Mouse (Mus musculus): ENCODE measurements around the gene Psip1. TPM values are rescaled to one million over a fixed set of nuclear protein-coding genes. Genes with fewer than 3 reads are reported as not detected.

Psip1 gene
- polyA plus RNA-seq, 1 experiment from 2014 or later: 146 TPM

DNA sequence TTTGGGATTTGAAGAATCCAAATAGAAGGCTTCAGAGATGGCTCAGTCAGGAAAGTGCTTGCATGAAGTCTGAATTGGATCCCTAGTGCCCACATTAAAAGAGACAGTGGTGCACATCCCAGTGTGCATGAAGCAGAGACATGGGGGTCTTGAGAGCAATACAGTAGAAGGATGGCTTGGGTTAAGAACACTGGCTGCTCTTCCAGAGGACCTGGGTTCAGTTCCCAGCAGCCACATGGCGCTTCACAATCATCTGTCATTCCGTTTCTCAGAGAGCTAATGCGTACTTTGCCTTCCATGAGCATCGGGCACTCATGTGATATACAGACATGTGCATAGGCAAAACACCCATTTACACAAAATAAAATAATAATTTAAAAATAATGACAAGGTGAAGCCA, 61.1 kb downstream of the Psip1 start:
- ATAC-seq (ENCODE audit: low read depth) (no peak), DNase-seq (ENCODE audit: low spot score) (no peak)
- no peak overlapping the region for H3K9ac ChIP-seq (ENCODE audit: low read depth, low read length)
- no peak overlapping the region for H3K4me3 ChIP-seq (ENCODE audit: low read depth, low read length)
- H3K27me3 ChIP-seq (replicated peaks; ENCODE audit: control insufficient read depth, insufficient read depth, low read length): no peaks in the 10 kb centered on the region
- H3K4me1 ChIP-seq (ENCODE audit: control insufficient read depth, insufficient read depth, low read length): no peaks in the 10 kb centered on the region
- H3K36me3 ChIP-seq (ENCODE audit: control insufficient read depth, insufficient read depth, low read length): peaks cover 78% of the 10 kb centered on the region
- no peaks in the 10 kb centered on the region for H3K9me3 ChIP-seq (ENCODE audit: control insufficient read depth, low read length)
- WGBS: 92% methylated on average over 4 of the region's 4 CpGs
- H3K4me2 ChIP-seq (ENCODE audit: low read depth, low read length): no peak overlapping the region
- no peak overlapping the region for H3K27ac ChIP-seq (replicated peaks; ENCODE audit: low read depth, low read length)

DNA sequence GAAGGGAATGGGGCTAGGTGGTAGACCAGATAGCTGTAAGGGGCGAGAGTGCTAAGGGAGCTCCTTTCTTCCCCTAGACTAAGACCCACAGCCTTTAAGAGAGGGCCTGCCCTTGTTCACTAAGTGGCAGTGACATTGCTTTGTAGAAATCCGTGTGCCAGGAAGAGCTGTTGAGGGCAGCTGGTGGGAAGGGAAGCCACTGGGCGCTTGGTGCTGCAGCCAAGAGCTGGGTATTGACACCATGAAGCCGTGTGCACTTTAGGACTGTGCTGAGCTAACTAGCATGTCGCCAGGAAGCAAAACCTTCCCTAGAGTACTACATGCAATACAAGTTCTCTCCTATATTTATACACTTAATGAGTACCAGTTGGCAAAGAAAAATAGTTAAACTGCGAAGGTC, 62.6 kb downstream of the Psip1 start:
- no peak for DNase-seq (ENCODE audit: low spot score)
- 90% methylated on average over 6 of the region's 6 CpGs for WGBS
- H3K36me3 ChIP-seq (ENCODE audit: control insufficient read depth, insufficient read depth, low read length): peaks cover 66% of the 10 kb centered on the region
- H3K4me2 ChIP-seq (ENCODE audit: low read depth, low read length): no peak overlapping the region
- H3K4me1 ChIP-seq (ENCODE audit: control insufficient read depth, insufficient read depth, low read length): peaks cover 6% of the 10 kb centered on the region; the same call in 1 of the 2 replicates
- H3K4me3 ChIP-seq (ENCODE audit: low read depth, low read length): no peak overlapping the region
- H3K9ac ChIP-seq (ENCODE audit: low read depth, low read length): no peak overlapping the region
- no peaks in the 10 kb centered on the region for H3K9me3 ChIP-seq (ENCODE audit: control insufficient read depth, low read length)
- no peak for ATAC-seq (ENCODE audit: low read depth)
- no peaks in the 10 kb centered on the region for H3K27me3 ChIP-seq (replicated peaks; ENCODE audit: control insufficient read depth, insufficient read depth, low read length)
- H3K27ac ChIP-seq (replicated peaks; ENCODE audit: low read depth, low read length): no peak overlapping the region

DNA sequence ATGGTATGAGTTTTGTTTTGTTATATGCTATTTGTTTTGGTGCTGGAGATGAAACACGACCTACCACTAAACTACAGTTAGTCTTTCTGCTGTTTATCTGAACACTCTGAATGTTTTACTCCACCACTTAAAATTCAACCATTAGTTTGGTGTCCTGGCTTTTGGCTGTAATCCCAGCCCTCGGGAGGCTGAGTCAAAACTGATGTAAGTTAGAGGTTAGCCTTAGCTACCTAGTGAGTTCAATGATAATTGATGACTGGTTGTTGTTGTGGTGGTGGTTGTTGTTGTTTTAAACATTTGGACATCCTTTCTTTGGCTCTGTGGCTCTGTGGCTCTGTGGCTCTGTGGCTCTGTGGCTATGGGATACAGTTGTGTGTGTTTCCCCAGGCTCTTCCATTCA, 67.5 kb downstream of the Psip1 start:
- WGBS: 69% methylated on average over 2 of the region's 2 CpGs
- peak overlapping the region; percentile 57 for H3K4me2 ChIP-seq (ENCODE audit: low read depth, low read length)
- H3K9me3 ChIP-seq (ENCODE audit: control insufficient read depth, low read length): no peaks in the 10 kb centered on the region
- peak overlapping the region; percentile 87 for H3K9ac ChIP-seq (ENCODE audit: low read depth, low read length)
- DNase-seq (ENCODE audit: low spot score) (no peak), ATAC-seq (ENCODE audit: low read depth) (no peak)
- H3K27me3 ChIP-seq (replicated peaks; ENCODE audit: control insufficient read depth, insufficient read depth, low read length): no peaks in the 10 kb centered on the region
- no peak overlapping the region for H3K27ac ChIP-seq (replicated peaks; ENCODE audit: low read depth, low read length)
- H3K4me3 ChIP-seq (ENCODE audit: low read depth, low read length): peak overlapping the region; percentile 71
- peaks cover 8% of the 10 kb centered on the region; the same call in 1 of the 2 replicates for H3K4me1 ChIP-seq (ENCODE audit: control insufficient read depth, insufficient read depth, low read length)
- peaks cover 18% of the 10 kb centered on the region for H3K36me3 ChIP-seq (ENCODE audit: control insufficient read depth, insufficient read depth, low read length)

DNA sequence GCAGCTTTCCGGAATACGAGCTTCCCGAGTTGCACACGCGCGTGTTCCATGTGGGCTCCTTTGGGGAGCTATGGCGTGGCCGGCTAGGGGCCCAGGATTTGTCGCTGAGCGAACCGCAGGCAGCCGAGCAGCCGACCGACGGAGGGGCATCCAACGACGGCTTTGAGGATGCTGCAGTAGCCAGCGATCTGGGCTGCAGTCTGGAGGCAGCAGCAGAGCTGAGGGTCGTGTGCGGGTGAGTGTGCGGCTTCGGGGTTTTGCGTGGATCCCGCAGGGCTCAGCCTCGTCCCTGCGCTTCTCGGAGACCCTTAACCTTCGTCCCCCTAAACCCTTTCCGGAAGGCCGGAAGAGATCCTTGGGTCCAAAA, 68.5 kb downstream of the Psip1 start:
- Histone ChIP-seq H3K36me3 (ENCODE audit: control insufficient read depth, insufficient read depth, low read length) (peaks cover 10% of the 10 kb centered on the region; the same call in 1 of the 2 replicates), H3K27ac (replicated peaks; ENCODE audit: low read depth, low read length) (peak overlapping the region; percentile 65), H3K9ac (ENCODE audit: low read depth, low read length) (peak overlapping the region; percentile 87), H3K4me3 (ENCODE audit: low read depth, low read length) (peak overlapping the region; percentile 71), H3K9me3 (ENCODE audit: control insufficient read depth, low read length) (no peaks in the 10 kb centered on the region), H3K4me2 (ENCODE audit: low read depth, low read length) (peak overlapping the region; percentile 57), H3K4me1 (ENCODE audit: control insufficient read depth, insufficient read depth, low read length) (peaks cover 8% of the 10 kb centered on the region; the same call in 1 of the 2 replicates), H3K27me3 (replicated peaks; ENCODE audit: control insufficient read depth, insufficient read depth, low read length) (no peaks in the 10 kb centered on the region)
- no peak for DNase-seq (ENCODE audit: low spot score)
- peak; percentile 62 for ATAC-seq (ENCODE audit: low read depth)
- WGBS: under 1% methylated on average over 19 of the region's 30 CpGs

DNA sequence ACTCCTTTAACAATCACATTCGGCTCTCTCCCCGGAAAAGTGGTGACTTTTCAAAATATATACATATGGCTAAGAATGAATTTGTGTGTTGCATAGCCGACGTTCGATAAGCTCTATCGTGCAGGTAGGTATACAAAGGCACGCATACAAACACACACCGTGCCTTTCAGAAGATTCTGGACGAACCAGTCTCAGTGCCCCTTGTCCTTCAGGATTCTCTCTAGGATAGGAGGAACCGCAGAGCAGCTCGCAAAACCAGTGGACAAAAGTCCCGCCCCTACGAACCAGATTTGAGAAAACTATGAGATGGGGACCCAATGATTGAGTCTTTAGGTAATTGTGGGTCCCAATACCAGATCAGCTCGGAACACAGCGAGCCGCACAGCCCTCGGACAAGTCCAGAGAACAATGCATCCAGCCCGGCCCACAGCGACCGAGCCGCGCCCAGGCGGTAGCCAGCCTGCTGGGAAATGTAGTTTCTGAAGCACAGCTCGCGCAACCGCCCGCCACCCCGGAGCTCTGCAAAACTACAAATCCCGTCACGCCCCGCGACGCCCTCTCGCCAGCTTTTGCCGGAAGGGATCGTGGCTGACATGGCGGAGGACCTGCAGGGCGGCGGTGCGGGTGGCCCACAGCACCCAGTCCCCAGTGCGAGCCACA, 69.0 kb downstream of the Psip1 start, which contains the start of gene Snapc3:
Gene Snapc3, plus strand, starts transcription at position 565 of the 660 bp plus-strand sequence.
- WGBS: under 1% methylated on average over 28 of the region's 41 CpGs
- no peaks in the 10 kb centered on the region for H3K9me3 ChIP-seq (ENCODE audit: control insufficient read depth, low read length)
- H3K27me3 ChIP-seq (replicated peaks; ENCODE audit: control insufficient read depth, insufficient read depth, low read length): no peaks in the 10 kb centered on the region
- DNase-seq (ENCODE audit: low spot score) (peak; percentile 98), ATAC-seq (ENCODE audit: low read depth) (peak; percentile 100)
- H3K4me2 ChIP-seq (ENCODE audit: low read depth, low read length): peak within 1 kb of the TSS; percentile 58
- peak within 1 kb of the TSS; percentile 87 for H3K9ac ChIP-seq (ENCODE audit: low read depth, low read length)
- H3K4me3 ChIP-seq (ENCODE audit: low read depth, low read length): peak within 1 kb of the TSS; percentile 71
- peaks cover 8% of the 10 kb centered on the region; the same call in 1 of the 2 replicates for H3K4me1 ChIP-seq (ENCODE audit: control insufficient read depth, insufficient read depth, low read length)
- peak within 1 kb of the TSS; percentile 81 for H3K27ac ChIP-seq (replicated peaks; ENCODE audit: low read depth, low read length)
- 0 out of 2 replicates have a peak, but pooled peaks cover 5% of the 10 kb centered on the region for H3K36me3 ChIP-seq (ENCODE audit: control insufficient read depth, insufficient read depth, low read length)

DNA sequence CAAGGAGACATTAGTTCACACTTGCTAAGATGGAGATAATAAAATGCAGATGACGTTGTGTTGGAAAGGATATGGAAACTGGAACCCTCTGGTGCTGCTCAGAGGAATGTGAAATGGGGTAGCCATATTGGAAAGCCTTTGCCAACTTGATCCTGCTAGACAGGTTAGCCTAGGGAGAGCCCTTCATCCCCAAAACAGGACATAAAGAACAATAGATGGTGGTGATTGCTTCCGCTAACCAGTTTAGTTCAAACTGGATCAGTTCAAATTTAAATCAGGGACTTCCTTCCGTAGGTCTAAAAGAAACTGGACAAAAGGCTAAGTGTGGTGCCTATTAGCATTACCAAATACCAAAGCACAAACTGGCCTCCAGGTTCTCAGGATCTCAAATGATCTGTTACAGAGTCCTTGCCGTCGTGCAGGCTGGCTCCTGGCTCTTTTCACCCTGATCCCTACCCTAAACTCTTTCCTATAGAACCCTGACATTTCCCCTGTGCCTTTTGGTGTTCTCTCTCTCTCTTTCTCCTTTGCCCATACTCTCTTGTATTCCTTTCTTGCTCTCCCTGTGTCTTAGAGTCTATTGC, 71.9 kb downstream of the Psip1 start:
- Histone ChIP-seq H3K9me3 (ENCODE audit: control insufficient read depth, low read length) (no peaks in the 10 kb centered on the region), H3K27me3 (replicated peaks; ENCODE audit: control insufficient read depth, insufficient read depth, low read length) (no peaks in the 10 kb centered on the region), H3K4me2 (ENCODE audit: low read depth, low read length) (no peak overlapping the region), H3K9ac (ENCODE audit: low read depth, low read length) (no peak overlapping the region), H3K27ac (replicated peaks; ENCODE audit: low read depth, low read length) (no peak overlapping the region), H3K36me3 (ENCODE audit: control insufficient read depth, insufficient read depth, low read length) (no peaks in the 10 kb centered on the region), H3K4me3 (ENCODE audit: low read depth, low read length) (no peak overlapping the region), H3K4me1 (ENCODE audit: control insufficient read depth, insufficient read depth, low read length) (peaks cover 8% of the 10 kb centered on the region; the same call in 1 of the 2 replicates)
- no peak for ATAC-seq (ENCODE audit: low read depth)
- 77% methylated on average over 5 of the region's 5 CpGs for WGBS
- no peak for DNase-seq (ENCODE audit: low spot score)

DNA sequence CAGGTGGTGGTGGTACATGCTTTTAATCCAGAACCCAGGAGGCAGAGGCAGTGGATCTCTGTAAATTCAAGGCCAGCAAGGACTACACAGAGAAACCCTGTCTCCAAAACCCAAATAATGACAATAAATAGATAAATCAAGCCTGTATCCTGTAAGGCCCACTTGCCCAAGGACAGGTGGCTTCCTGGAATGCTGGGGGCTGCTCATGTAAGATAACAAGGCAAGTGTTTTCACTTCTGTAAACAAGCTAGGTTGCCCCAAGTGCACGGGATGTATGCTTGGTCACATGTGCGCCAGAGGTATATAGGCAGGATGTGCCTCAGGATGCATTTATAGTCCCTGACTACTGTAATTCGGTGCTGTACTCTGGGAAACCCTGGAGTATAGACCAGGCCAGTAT, 74.2 kb downstream of the Psip1 start:
- Histone ChIP-seq H3K9ac (ENCODE audit: low read depth, low read length) (no peak overlapping the region), H3K4me1 (ENCODE audit: control insufficient read depth, insufficient read depth, low read length) (no peaks in the 10 kb centered on the region), H3K36me3 (ENCODE audit: control insufficient read depth, insufficient read depth, low read length) (no peaks in the 10 kb centered on the region), H3K27me3 (replicated peaks; ENCODE audit: control insufficient read depth, insufficient read depth, low read length) (no peaks in the 10 kb centered on the region), H3K4me3 (ENCODE audit: low read depth, low read length) (no peak overlapping the region), H3K9me3 (ENCODE audit: control insufficient read depth, low read length) (peaks cover 19% of the 10 kb centered on the region), H3K4me2 (ENCODE audit: low read depth, low read length) (no peak overlapping the region), H3K27ac (replicated peaks; ENCODE audit: low read depth, low read length) (no peak overlapping the region)
- WGBS: 69% methylated on average over 3 of the region's 3 CpGs
- DNase-seq (ENCODE audit: low spot score) (no peak), ATAC-seq (ENCODE audit: low read depth) (no peak)

DNA sequence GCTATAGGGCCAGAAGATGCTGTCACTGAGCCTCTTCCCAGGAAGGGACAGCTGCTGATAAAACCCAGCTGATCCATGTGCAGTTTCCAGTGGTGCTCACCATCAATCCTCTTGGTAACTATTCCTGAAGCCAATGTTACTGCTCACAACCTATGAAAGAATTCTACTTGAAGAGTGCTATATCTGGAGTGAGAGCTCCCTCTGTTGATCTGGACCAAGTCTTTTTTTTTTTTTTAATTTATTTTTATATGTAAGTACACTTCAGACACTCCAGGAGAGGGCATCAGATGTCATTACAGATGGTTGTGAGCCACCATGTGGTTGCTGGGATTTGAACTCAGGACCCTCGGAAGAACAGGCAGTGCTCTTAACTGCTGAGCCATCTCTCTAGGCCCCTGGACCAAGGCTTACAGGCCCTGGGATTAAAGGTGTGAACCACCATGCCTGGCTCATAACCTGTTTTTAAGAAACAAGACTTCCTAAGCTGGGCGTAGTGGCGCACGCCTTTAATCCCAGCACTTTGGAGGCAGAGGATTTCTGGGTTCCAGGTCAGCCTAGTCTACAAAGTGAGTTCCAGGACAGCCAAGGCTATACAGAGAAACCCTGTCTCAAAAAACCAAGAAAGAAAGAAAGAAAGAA, 76.3 kb downstream of the Psip1 start:
- H3K36me3 ChIP-seq (ENCODE audit: control insufficient read depth, insufficient read depth, low read length): no peaks in the 10 kb centered on the region
- 98% methylated on average over 4 of the region's 4 CpGs for WGBS
- H3K27ac ChIP-seq (replicated peaks; ENCODE audit: low read depth, low read length): no peak overlapping the region
- H3K27me3 ChIP-seq (replicated peaks; ENCODE audit: control insufficient read depth, insufficient read depth, low read length): no peaks in the 10 kb centered on the region
- H3K9ac ChIP-seq (ENCODE audit: low read depth, low read length): no peak overlapping the region
- DNase-seq (ENCODE audit: low spot score) (peak; percentile 20), ATAC-seq (ENCODE audit: low read depth) (no peak)
- no peak overlapping the region for H3K4me2 ChIP-seq (ENCODE audit: low read depth, low read length)
- H3K9me3 ChIP-seq (ENCODE audit: control insufficient read depth, low read length): peaks cover 19% of the 10 kb centered on the region
- H3K4me1 ChIP-seq (ENCODE audit: control insufficient read depth, insufficient read depth, low read length): no peaks in the 10 kb centered on the region
- H3K4me3 ChIP-seq (ENCODE audit: low read depth, low read length): no peak overlapping the region

Data from embryonic facial prominence, embryonic 14.5 days (tissue).